Comparison of ENCODE assay signal across 15 mouse cellular contexts in genomic region chr3:113606599-113606998, GRCm38 (mm10). TPM values are rescaled to one million over a fixed set of nuclear protein-coding genes. Genes with fewer than 3 reads are reported as not detected.
DNase-seq lines count a peak whose midpoint lies in the region; ATAC-seq lines count a peak whose summit lies in the region.
"Had no signal": no experiment of that assay in that cellular context is flagged by ENCODE, and none has a peak within 500 bp of the region (broad histone marks: within the 10 kb centered on the region; RNA-seq: fewer than 3 reads in every experiment).

Gene Amy1 (minus strand): TSS chr3:113606699.

- no peak within 1 kb of the TSS for H3K9ac ChIP-seq in forebrain, embryonic 14.5 days (ENCODE audit: low read length)
- H3K9ac ChIP-seq in forebrain, embryonic 12.5 days: no peak within 1 kb of the TSS
- H3K9ac ChIP-seq: embryonic facial prominence, embryonic 15.5 days had no signal

- H3K4me2 ChIP-seq in forebrain, embryonic 14.5 days (ENCODE audit: low read length): no peak within 1 kb of the TSS
- H3K4me2 ChIP-seq in forebrain, embryonic 12.5 days: no peak within 1 kb of the TSS
- H3K4me2 ChIP-seq: embryonic facial prominence, embryonic 15.5 days had no signal

- peaks cover 19% of the 10 kb centered on the region for H3K36me3 ChIP-seq in forebrain, embryonic 14.5 days (ENCODE audit: control insufficient read depth, insufficient read depth, low read length)
- H3K36me3 ChIP-seq in forebrain, embryonic 12.5 days (replicated peaks): peaks cover 13% of the 10 kb centered on the region

- no peak within 1 kb of the TSS for H3K27ac ChIP-seq in forebrain, embryonic 14.5 days (ENCODE audit: low read depth, low read length)
- no peak within 1 kb of the TSS for H3K27ac ChIP-seq in forebrain, embryonic 12.5 days
- H3K27ac ChIP-seq: embryonic facial prominence, embryonic 15.5 days had no signal

- H3K9me3 ChIP-seq in forebrain, embryonic 14.5 days (replicated peaks; ENCODE audit: control insufficient read depth, low read length): no peaks in the 10 kb centered on the region
- no peaks in the 10 kb centered on the region for H3K9me3 ChIP-seq in forebrain, embryonic 12.5 days
- H3K9me3 ChIP-seq: embryonic facial prominence, embryonic 15.5 days had no signal

- H3K4me3 ChIP-seq in forebrain, embryonic 14.5 days (ENCODE audit: low read depth, low read length): no peak within 1 kb of the TSS
- no peak within 1 kb of the TSS for H3K4me3 ChIP-seq in forebrain, embryonic 12.5 days (replicated peaks)
- H3K4me3 ChIP-seq: embryonic facial prominence, embryonic 15.5 days had no signal

- 97% methylated on average over 2 of the region's 2 CpGs for WGBS in forebrain, embryonic 14.5 days
- 95% methylated on average over 2 of the region's 2 CpGs for WGBS in forebrain, embryonic 12.5 days

- intact Hi-C loops in left cerebral cortex, postnatal 25 days (cut with DNase I): no loop called here

- no peak for DNase-seq in forebrain, embryonic 14.5 days (ENCODE audit: low spot score)
- no peak for DNase-seq in layer of hippocampus, postnatal 10 days (ENCODE audit: low spot score in 2 of 2)
- no peak for DNase-seq in layer of hippocampus, adult 9-10 months (ENCODE audit: low spot score)
- DNase-seq in adrenal gland, postnatal 25 days: no peak
- no peak for DNase-seq in left cerebral cortex, postnatal 25 days (ENCODE audit: low spot score in 2 of 2)
- DNase-seq in cerebellum, postnatal 14 days: no peak
- DNase-seq in spleen, adult 12 weeks (ENCODE audit: low spot score): no peak
- DNase-seq: cerebellum, adult 9-11 months; gastrocnemius, postnatal 10 days; kidney, adult 11 months; lung, postnatal 10 days; retina, postnatal 1 day had no signal

- no peaks in the 10 kb centered on the region for H3K27me3 ChIP-seq in forebrain, embryonic 14.5 days (replicated peaks; ENCODE audit: control insufficient read depth, insufficient read depth, low read length)
- H3K27me3 ChIP-seq in forebrain, embryonic 12.5 days: no peaks in the 10 kb centered on the region
- H3K27me3 ChIP-seq: embryonic facial prominence, embryonic 15.5 days had no signal

- ATAC-seq in forebrain, embryonic 14.5 days: no peak
- no peak for ATAC-seq in forebrain, embryonic 12.5 days (ENCODE audit: low FRiP score)
- ATAC-seq: activated CD4-positive, CD25-positive, alpha-beta regulatory T cell, adult 4 months had no signal

- no peaks in the 10 kb centered on the region for H3K4me1 ChIP-seq in forebrain, embryonic 14.5 days (ENCODE audit: control insufficient read depth, insufficient read depth, low read length)
- no peaks in the 10 kb centered on the region for H3K4me1 ChIP-seq in forebrain, embryonic 12.5 days
- H3K4me1 ChIP-seq: embryonic facial prominence, embryonic 15.5 days had no signal

RNA-seq across cellular contexts. Expression of gene Amy1, which starts in this region (rescaled TPM):
- 10.7 TPM in 2 replicates for polyA plus RNA-seq in forebrain, embryonic 14.5 days (2014; fragmentation: Nextera tagmentation; extraction: Ambion mirVana)
- 4.1 and 5.5 TPM in 2 replicates for polyA plus RNA-seq in forebrain, embryonic 12.5 days (2016; fragmentation: Nextera tagmentation; extraction: Ambion mirVana)
- 10 to 100 TPM; 11.1 to 13.3 TPM for total RNA-seq in layer of hippocampus, postnatal 10 days (2021)
- 57.2 and 61.9 TPM in 2 replicates for total RNA-seq in adrenal gland, postnatal 25 days (2021)
- 10 to 100 TPM; 11.2 to 12.2 TPM for total RNA-seq in left cerebral cortex, postnatal 25 days (2021)
